Mouse (Mus musculus): Measurements from ENCODE around the gene Aspn.
"Not testable (repeated sequence)": the region's sequence is repeated elsewhere in the genome, so short reads cannot be mapped to it uniquely, and the experiment has no call there.

The Aspn gene

DNA sequence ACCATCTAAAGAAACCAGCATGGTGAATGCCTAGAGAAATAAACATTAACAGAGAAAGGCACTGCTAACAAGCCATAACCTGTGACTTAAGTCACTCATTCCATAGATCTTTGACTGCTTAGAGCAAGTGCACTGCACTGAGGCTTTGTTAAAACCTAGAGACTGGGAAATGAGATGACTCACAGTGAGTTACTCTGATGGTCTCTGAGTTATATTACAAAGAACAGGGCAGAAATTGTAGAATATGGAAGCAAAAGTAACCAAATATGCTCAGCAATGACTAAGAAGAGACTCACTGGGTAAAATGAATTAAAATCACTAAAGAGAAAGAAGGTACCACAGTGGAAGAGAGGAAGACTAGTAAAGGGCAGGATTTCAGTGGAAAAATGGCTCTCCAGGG is 39.6 kb downstream of the Aspn start:
- in situ Hi-C loops (cut with MboI; ENCODE audit: unreplicated experiment in 2 of 2): no loop called here

DNA sequence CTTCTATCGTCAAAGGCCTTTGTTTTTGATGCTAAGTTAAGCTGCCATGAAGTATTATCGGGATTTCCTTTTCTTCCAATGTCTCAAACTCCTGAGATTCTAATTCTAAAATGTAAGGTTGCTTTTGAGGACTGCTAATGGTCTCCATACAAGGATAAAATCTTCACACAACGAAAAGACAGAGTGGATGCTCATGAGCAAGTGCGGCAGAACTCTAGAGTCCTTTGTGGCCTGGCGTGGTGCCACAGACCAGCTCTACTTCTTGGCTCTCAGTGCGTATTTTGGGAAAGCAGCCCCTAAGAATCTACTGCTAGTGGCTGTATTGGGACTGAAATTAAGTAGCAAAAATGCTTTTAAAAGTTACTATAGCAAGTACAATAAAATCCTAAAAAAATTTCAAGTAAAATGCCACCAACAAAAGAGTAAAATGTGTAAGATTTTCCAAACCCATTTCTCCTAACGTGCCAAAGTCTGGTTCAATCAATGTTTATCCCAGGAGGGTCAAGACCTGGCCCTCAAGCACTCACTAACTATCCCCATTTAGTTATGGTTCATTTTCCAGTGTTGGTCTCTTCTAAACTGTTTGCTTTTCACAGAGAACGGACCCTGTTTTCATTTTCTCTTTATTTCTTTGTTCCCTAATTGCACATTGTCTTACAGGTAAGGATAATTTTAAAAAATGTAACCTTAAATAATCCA is 40.2 kb downstream of the Aspn start:
- in situ Hi-C loops (cut with MboI; ENCODE audit: unreplicated experiment in 2 of 2): no loop called here

DNA sequence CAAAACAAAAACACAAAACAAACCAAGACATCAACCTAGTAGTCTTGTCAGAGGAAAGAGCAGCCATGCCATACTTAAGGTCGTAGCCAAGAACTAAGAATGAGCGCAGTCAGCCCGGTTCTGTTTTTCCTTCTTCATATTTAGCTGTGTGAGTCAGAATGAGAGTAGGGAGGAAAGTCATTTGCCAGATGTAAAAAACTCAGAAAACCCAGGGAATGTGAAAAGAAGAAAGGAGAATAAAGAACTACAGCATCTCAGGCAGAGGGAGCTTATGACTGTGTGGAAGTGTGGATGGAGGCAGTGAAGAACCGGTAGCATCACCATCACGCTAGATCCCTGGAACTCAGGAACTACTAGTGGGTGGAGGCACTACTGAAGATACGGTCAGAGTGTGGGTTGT is 41.8 kb downstream of the Aspn start:
- in situ Hi-C loops (cut with MboI; ENCODE audit: unreplicated experiment in 2 of 2): no loop called here

DNA sequence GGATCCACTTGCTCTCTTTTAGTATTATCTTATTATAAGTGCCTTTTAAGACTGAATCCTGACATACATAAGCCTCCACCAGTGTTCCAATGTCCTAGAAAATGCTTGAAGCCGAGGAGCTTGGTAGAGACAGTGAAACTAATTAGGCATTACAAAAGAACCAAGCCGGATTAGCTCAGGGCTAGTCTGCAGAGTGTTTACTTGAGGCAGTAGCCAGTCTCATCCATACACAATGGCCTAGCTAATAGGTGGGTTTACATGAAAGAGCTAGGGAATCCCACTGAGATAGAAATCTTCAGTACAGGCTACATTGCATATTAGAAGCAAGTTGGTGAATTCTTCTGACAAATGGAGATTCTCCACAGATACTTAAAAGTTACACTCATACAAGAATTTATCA is 58.3 kb downstream of the Aspn start:
- in situ Hi-C loops (cut with MboI; ENCODE audit: unreplicated experiment in 2 of 2): not testable (repeated sequence)

DNA sequence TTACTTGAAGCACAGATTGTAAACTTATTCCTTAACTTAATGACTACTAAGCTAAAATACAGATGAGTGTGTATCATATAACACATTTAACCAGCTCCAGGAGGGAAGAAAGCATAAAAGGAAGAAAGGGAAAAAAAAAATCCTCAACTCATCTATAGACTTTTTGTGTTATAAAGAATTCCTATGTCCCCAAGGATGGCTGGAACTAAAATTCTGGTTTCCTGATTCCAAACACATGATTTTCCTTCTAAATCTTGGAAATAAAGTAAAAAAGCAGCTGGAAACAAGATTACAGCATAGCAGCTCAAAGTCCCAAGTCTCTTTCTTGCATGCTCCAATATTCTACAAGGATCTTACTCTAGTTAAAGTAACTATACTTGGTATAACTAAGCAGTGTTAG is 59.4 kb downstream of the Aspn start:
- in situ Hi-C loops (cut with MboI; ENCODE audit: unreplicated experiment in 2 of 2): no loop called here

DNA sequence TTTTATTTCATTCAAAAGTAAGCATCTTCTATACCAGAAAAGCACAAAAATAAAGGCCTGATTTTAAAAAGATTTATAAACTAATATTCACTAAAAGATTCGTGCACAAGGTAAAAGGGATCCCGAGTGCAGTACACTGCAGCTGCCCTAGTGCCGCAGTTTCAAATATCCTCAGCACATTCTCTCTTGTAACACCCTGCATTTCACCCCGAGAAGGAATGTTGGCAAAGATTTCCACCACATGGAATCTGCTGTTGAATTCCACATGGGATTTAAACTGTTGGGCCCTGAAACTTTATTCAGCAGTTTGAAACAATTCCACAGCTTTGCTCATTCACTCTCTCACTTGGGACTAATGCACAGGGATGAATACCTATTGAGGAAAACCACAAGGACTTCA is 63.5 kb downstream of the Aspn start, which contains the start of gene Ogn:
Ogn (plus strand) TSS at position 333 of the 400 bp plus-strand sequence.
- in situ Hi-C loops (cut with MboI; ENCODE audit: unreplicated experiment in 2 of 2): no loop called here

DNA sequence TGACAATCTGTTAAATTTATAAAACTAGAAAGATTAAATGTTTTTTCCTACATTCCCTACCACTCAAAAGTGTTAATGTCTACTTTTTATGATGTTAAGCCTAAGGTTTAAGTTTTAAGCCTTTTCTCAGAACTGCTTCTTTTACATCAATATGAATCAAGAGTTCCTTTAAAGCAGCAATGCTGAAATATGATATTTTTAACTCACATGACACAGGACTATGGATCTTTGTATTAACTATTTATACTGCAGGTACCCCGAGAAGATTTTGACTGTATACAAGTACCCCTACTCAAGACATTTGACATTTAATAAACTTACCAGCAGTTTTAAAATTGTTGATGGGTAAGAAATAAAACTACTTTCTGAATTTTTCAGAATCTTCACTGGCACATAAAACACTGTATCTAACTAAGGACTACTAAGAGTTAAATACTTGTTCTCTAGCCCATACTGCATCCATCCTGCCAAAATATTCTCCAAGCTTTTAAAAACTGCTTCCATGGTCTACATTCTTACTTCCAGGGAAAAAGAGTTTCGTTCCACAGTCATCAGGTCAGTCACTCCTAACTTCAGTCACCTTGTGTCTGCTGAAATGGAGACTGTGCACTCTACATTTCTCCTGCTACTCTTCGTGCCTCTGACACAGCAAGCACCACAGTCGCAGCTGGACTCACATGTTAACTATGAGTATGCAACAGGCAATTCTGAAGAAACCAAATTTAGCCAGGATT is 64.5 kb downstream of the Aspn start:
- in situ Hi-C loops (cut with MboI; ENCODE audit: unreplicated experiment in 2 of 2): no loop called here

DNA sequence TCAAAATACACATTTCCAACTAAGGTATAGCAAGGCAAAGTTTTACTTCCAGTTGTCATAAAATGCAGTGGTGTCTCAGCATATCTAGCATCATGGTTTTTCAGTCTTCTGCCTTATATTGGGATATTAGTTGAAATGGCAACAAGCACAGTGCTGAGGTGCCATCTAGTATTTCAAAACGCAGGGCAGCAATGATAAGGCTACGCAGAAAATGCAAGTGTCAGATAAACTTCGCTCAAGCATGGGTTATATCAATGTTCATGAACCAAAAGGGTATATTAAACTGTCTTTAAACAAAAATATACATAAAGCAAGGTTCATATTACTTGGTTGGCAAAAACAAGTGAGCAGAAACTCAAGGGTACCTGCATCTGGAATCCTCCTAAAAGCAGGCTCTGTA is 72.8 kb downstream of the Aspn start:
- in situ Hi-C loops (cut with MboI; ENCODE audit: unreplicated experiment in 2 of 2): no loop called here

All from v-Abl transformed pro-B cells (cell line).